Mouse (Mus musculus): Measurements from ENCODE around the gene Kat5.

Kat5 gene

GRCm38 (mm10) chr19:5629907-5630306 lies 19.9 kb upstream of the Kat5 start:
- in situ Hi-C loops (cut with MboI; ENCODE audit: low sequenced_read_pairs), result no loop called here

DNA sequence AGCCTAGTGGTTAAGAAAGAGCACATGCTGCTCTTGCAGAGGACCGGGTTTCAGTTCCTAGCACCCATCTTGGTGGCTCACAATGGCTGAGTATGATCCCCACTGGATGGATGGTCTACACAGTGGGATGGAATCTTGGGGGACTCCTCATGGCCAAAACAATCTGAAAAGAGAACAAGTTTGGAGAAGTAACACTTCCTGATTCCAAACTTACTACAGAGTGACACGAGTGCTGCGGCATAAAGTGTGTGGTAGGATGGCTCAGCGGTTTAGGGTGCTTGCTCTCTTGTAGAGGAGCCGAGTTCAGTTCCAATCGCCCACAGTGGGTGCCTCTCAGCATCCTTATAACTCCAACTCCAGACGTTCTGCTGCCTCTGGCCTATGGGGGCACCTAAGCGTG lies 15.3 kb upstream of the Kat5 start:
- in situ Hi-C loops (cut with MboI; ENCODE audit: low sequenced_read_pairs), result no loop called here

GRCm38 (mm10) chr19:5621884-5622283 lies 11.8 kb upstream of the Kat5 start:
- in situ Hi-C loops (cut with MboI; ENCODE audit: low sequenced_read_pairs), result no loop called here

GRCm38 (mm10) chr19:5620007-5620406 lies 10.0 kb upstream of the Kat5 start:
- in situ Hi-C loops (cut with MboI; ENCODE audit: low sequenced_read_pairs), result no loop called here

DNA sequence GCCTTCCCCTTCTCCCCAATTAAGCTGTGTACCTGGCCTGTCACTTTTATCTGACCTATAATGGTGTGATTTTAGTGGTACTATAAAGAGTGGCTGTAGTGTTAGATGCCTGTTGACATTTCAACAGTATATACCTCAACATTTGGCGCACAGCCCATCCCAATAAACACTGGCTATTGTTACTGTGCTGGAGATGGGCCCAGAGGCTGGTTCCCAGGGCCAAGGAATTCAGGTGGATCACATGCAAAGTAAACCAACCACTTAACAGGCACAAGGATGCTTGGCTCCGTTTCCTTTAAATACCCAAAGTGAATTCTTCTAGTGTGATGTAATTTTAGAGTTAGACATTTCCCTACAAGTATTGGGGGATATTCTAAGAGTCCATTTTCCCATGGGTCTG lies 4.9 kb upstream of the Kat5 start:
- in situ Hi-C loops (cut with MboI; ENCODE audit: low sequenced_read_pairs), result no loop called here

DNA sequence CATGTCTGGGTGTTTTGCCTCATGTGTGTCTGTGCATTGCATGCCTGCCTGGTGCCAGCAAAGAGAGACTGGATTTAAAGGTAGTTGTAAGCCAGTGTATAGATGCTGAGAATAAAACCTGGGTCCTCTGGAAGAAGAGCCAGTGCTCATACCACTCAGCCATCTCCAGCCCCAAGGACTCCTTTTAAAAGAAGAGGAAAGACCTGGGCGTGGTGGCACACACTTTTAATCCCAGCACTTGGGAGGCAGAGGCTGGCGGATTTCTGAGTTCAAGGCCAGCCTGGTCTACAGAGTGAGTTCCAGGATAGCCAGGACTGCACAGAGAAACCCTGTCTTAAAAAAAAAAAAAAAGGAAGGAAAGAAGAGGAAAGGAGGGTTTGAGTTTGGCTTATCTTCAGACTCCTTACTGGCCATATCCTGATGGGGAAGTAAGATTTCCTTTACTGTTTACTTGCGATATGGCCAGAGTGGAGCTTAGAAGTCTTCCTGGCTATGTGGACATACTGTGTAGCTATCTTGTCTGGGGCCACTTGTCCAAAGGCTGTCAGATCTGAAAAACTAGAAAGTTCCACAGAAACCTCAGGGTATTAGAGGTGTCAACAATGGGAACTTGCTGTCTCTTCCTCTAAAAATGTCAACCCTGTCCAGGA lies 2.9 kb upstream of the Kat5 start:
- in situ Hi-C loops (cut with MboI; ENCODE audit: low sequenced_read_pairs), result no loop called here

DNA sequence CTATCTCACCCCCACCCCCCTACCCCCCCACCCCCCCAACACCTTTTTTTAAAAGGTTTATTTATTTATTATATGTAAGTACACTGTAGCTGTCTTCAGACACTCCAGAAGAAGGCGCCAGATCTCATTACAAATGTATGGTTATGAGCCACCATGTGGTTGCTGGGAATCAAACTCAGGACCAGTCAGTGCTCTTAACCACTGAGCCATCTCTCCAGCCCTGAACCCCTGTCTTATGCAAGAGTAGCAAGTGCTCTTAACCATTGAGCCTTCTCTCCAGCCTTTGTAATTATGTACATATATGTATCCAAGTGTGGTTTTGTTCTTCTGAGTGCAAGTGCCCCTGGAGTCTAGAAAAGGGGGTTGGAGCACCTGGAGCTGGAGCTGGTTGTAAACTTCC lies 1.9 kb upstream of the Kat5 start:
- in situ Hi-C loops (cut with MboI; ENCODE audit: low sequenced_read_pairs), result no loop called here

DNA sequence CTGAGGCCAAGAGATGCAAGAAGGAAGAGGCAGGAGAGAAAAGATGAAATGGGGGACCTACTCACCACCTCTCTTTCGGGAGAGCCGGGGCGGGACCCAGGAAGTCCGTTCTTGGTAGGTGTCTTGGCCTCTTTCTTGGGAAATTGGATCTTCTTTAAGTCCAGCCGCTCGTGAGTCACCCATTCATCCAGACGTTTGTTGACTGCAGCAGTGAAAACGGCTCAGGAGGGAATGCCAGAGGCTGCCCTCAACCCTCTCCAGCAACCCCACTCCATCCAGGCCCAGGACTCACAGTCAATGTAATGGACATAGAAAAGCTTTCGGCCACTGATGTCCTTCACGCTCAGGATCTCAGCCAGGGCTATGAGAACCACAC lies 878 bp downstream of the Kat5 start:
- in situ Hi-C loops (cut with MboI; ENCODE audit: low sequenced_read_pairs), result no loop called here

- in situ Hi-C loops (cut with MboI; ENCODE audit: low sequenced_read_pairs), result no loop called here
Observed at GRCm38 (mm10) chr19:5608707-5609106, 1.3 kb downstream of the Kat5 start.

- in situ Hi-C loops (cut with MboI; ENCODE audit: low sequenced_read_pairs), result no loop called here
Observed at GRCm38 (mm10) chr19:5607705-5608410, 2.2 kb downstream of the Kat5 start.

GRCm38 (mm10) chr19:5606196-5606595 lies 3.8 kb downstream of the Kat5 start:
- in situ Hi-C loops (cut with MboI; ENCODE audit: low sequenced_read_pairs), result no loop called here

DNA sequence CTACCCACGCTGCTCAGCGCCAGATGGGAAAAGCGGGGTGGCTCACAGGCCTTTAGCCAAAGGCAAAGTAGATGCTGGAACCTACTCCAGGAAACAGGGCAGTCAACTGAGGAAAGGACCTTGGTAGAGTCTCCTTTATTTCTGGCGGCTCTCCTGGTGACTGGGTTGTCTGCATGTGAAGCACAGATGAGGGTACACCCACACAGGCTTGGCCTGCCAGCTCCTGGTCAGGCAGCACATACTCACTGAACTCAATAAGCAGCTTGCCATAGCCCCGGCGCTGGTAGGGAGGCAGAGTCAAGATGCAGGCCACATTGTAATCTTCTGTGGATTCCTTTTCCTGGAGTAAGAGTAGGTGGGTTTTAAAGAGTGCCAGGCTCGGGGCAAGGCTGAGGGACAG lies 4.9 kb downstream of the Kat5 start:
- in situ Hi-C loops (cut with MboI; ENCODE audit: low sequenced_read_pairs), result no loop called here

DNA sequence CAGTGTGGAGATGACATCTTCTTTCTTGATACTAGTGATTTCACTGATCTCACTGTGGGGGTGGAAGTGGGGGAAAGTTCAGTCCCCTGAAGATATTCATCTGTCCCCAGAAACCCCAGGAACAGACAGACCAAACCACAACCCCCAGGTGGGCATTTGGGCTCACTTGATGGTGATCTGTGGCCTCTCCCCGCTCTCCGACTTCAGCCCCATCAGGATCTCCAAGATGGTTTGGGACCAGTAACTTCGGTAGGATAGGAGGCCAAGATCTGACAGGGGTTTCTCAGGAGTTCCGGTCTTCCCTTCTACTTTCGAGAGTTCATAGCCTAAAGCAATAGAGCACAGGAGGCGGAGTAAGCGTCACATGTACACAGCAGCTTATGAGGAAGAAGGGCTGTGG lies 6.4 kb downstream of the Kat5 start:
- in situ Hi-C loops (cut with MboI; ENCODE audit: low sequenced_read_pairs), result no loop called here

DNA sequence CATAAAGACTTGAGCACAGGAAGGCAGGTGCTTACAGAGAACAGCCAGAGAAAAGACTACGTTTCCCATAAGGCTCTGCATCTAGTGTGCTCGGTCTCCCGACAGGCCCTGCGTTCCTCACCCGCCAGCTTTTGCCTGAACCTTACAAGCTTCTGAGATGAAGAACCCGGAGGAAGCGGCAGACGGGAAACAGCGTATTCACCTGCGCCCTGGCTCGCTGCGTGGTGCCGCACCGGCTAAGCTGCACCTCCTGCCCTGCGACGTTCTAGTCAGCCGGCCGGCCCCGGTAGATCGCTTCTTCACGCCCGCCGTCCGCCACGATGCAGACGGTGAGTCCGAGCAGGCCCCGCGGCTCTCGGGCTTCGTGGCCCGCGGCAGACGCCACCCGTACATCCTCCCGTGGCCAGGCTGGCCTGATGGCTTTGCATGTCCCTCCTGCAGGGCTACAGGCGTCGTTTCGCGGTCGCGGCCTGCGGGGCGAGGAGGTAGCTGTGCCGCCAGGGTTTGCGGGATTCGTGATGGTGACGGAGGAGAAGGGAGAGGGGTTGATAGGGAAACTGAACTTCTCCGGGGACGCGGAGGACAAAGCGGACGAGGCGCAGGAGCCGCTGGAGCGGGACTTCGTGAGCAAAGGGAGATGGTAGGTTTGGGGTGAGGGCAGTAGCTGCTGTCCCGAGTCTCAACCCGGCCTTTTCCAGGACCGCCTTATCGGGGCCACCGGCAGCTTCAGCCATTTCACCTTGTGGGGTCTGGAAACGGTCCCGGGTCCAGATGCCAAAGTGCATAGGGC lies 8.1 kb downstream of the Kat5 start, which contains the start of gene Rnaseh2c:
Gene Rnaseh2c, plus strand, starts transcription at position 122 of the 790 bp plus-strand sequence.
- in situ Hi-C loops (cut with MboI; ENCODE audit: low sequenced_read_pairs), result no loop called here

- in situ Hi-C loops (cut with MboI; ENCODE audit: low sequenced_read_pairs), result no loop called here
Observed at GRCm38 (mm10) chr19:5599224-5599623, 10.8 kb downstream of the Kat5 start.

DNA sequence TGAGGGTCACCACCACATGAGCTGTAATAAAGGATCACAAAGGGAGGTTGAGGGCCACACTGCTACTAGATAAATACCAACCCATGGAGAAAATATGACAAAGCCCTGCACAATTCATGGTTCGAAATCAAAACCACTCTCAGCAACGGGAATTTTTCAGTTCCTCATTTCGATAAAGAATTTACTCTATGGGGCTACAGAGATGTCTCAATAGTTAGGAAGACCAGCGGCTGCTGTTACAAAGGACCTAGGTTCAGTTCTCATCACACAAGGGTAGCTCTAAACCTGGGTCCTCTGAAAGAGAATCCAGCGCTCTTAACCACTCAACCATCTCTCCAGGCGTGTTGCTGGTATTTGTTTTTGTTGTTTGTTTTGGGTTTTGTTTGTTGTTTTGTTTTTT lies 18.1 kb downstream of the Kat5 start:
- in situ Hi-C loops (cut with MboI; ENCODE audit: low sequenced_read_pairs), result no loop called here

DNA sequence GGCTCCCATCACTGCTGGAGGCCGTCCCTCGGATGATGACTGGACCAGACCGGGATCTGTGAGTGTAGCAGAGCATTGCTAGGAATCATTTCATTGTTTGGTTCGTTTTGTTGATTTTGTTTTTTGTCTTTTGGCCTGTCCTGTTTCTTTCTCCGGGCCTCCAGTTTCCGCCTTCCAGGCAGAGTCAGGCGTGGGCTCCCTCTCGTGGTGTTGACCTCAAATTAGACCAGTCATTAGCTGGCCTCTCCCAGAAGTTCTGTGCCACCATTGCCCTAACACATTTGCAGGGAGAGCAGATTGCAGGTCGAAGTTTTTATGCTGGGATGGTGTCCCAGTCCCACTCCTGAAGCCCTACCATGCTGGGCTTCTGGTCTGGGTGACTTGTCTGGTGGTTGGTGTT lies 20.9 kb downstream of the Kat5 start:
- in situ Hi-C loops (cut with MboI; ENCODE audit: low sequenced_read_pairs), result no loop called here

GRCm38 (mm10) chr19:5581995-5582394 lies 28.0 kb downstream of the Kat5 start:
- in situ Hi-C loops (cut with MboI; ENCODE audit: low sequenced_read_pairs), result no loop called here

- in situ Hi-C loops (cut with MboI; ENCODE audit: low sequenced_read_pairs), result no loop called here
Observed at GRCm38 (mm10) chr19:5580776-5581175, 29.3 kb downstream of the Kat5 start.

GRCm38 (mm10) chr19:5579971-5580370 lies 30.1 kb downstream of the Kat5 start:
- in situ Hi-C loops (cut with MboI; ENCODE audit: low sequenced_read_pairs), result no loop called here

DNA sequence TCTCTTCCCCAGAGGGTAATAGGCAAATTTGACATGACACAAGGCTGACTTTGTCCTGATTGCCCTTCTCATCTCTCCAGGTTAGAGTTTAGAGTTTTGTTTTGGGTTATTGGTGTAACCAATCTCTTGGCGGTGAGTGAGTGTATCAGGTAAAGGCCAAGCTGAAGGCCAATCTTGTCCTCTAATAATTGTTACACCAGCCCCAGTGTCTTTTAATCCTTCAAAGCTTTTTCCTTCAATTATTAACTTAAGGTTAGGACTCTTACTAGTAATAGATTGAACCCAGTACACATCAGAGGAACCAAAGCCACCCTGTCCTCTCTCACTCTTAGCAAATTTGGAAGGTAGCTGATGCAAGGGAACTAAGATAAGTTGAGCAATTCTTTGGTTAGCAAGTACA lies 34.7 kb downstream of the Kat5 start:
- in situ Hi-C loops (cut with MboI; ENCODE audit: low sequenced_read_pairs), result no loop called here

Data from CH12F3 (cell line).